Mouse (Mus musculus): ENCODE data around the gene Cux2. TPM values are rescaled to one million over a fixed set of nuclear protein-coding genes. Genes with fewer than 3 reads are reported as not detected.

The Cux2 gene
- total RNA-seq, 2 experiments from 2014 or later, result 0.22 to 0.25 TPM

DNA sequence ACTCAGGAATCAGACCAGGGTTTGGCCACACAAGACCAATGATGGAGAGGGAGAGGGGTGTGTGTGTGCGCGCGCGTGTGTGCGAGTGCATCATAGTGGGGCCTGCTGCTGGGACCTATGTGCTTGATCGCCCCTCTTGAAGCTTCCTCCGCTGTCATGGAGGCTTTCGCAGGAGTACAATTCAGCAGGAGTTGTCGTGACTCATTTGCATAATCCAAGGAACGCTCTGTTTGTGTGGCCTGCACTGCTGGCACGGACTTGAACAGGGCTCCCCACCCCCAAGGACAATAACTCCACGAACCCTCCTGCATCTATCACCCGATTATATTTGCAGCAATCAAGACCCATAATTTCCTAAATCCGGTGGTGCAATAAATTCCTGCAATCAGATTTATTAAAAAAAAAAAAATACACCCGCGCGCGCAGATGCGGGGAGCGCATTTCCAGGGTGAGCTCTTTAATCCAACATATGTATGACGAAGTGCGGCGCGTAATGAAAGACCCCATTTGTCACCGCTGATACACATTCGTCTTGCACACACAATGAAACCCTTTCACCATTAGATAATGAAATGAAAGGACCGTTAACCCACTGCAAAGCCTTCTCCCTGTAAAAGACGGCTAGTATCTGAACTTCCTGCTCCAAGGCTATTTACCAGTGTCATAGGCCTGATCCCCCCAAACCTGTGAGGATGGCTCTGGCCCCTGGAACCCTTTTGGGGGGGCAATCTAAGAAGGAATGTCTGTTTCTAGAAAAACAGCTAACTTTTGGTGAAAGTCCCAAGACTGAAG lies 124.0 kb downstream of the Cux2 start:
- no peak for ATAC-seq (ENCODE audit: poor library complexity, severe bottlenecking)

DNA sequence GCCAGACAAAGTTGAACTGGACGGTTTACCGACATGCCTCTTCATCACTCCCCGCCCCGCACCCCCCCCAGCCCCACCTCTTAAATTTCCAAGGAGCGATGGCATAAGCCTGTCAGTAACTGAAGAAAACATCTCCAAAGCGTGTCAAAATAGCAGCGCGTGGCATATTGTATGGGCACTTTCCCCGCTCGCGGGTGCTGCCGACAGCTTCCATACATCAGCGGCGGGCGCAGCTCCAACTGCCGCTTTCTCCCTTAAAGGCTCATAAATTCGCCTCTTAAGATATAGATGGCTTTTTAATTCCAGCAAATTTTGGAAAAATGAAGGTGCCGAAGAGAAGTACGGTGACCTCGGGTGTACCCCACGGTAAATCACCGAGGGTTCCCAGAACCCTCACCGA lies 124.6 kb downstream of the Cux2 start:
- ATAC-seq (ENCODE audit: poor library complexity, severe bottlenecking), result no peak

DNA sequence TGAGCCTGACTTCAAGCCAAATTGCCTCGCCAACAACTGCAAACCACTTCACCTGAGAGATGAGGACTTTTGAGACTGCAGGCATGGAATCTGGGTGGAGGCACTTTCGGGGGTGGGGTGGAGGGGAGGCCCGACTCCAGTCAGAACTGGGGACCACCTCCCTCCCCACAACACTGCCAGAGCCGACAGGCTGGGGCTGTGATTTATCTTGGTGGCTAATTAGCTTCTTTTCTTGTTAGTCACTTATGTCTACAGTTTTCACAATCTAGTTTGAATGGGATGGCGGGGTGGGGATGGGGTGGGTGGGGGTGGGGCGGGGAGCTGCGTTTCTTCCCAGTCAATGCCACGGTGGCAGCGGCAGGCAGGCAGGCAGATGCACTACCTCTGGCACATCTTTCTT lies 125.5 kb downstream of the Cux2 start:
- ATAC-seq (ENCODE audit: poor library complexity, severe bottlenecking), result no peak

DNA sequence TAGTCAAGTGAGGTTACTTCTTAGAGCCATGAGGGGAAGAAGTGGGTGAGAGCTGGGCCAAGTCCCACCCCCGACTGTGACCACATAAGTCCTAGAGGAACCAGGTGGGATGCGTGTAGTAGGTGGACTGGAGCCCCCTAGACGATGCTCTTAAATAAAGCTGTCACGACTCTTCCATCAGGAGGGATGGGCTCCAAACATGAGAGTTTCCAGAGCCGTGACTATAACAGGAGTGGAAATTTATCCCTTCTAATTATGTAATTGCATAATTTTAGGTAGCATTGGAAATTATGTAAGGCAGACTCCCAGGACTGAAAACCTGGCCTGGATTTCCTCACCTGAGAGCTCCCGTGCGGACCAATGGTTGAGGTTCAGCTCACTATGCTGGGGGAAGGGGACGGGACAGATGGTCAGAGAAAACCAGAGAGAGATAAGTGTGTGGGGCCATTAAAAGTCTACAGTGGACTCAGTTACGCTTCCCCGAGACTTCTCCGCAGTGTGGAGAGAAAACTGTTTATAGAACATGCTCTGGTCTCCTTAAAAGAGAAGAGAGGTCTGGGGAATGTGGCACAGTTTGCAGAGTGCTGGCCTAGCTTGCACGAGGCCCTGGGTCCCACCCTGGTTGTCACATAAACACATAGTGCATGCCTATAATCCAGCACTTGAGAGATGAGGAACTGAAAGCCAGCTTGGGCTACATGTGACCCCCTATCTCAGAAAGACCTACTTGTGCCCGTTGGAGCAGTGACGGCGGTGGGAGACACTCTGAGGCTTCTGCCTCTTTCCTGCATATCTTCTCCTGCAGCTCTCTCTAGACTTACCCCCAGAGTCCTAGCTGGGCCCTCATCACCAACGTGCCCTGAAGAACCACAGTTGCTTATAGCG lies 126.7 kb downstream of the Cux2 start:
- ATAC-seq (ENCODE audit: poor library complexity, severe bottlenecking), result no peak

DNA sequence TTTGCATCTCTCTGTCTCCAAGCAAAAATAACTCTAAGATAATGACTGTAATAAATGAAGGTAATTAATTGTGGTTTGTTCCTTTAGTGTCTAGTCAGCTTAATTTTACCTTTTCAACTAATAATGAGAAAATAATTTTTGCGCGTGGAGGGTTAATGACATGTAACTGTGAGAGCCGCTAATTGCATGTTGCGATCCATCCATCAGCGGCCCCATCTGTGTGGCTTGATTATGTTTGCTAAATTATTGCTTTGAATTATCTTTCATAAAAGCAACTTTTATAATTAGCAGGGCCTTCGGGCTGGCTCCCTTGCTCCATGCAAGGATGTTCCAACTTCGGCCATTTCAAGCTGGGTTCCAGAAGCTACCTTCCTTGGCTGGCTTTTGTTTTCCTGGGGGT lies 130.7 kb downstream of the Cux2 start:
- no peak for ATAC-seq (ENCODE audit: poor library complexity, severe bottlenecking)

DNA sequence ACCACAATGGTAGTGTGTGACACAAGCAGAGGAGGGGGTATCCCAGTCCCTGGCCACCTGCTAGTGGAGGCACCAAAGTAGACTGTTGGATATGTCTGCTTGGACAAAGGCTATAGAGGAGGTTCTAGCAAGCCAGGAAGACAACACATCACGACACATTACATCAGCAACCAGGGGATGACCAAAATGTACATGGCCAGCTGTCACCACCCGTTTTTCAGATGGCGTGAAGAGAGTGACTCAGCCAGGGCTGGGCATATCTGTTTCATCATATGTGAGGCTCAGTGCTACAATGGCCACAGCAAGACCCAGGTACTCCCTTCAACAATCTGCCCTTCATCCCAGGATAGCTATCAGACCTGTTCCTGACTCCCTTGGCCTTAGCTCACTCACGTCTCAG lies 133.1 kb downstream of the Cux2 start:
- no peak for ATAC-seq (ENCODE audit: poor library complexity, severe bottlenecking)

GRCm38 (mm10) chr5:121913999-121914398 lies 135.9 kb downstream of the Cux2 start:
- no peak for ATAC-seq (ENCODE audit: poor library complexity, severe bottlenecking)

DNA sequence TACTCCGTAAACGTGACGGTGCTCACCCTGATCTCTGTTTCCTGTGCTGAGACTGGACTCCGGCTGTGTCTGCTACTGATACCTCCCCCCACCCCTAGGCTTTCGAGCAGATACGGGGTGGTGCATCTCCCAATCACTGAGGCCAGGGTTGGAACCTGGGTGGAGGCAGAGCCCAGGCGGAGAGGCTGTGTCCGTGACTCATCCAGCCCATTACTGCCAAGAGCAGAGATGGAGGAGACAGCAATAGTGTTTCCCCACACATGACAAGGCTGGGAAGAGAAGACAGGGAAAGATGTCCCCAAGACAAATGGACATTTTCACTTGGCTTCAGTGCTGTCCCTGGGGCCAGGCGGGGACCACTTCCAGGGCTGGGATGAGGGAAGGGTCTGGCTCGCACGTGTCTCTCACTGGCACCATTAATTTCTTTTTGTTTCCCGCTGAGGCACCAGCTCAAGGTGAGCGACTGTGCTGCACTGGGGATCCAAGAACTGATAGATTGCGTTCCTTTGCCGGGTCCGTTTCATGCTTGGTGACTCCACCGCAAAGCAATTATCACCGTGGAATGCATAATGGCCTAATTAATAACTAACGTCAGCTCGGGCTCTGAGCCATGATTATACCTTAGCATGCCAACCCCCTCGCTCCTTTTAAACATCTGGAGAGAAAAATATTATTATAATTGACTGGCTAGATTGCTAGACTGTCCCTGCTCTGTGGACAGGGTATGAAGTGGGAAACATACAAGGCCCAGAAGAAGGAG lies 140.5 kb downstream of the Cux2 start:
- ATAC-seq (ENCODE audit: poor library complexity, severe bottlenecking), result no peak

- ATAC-seq (ENCODE audit: poor library complexity, severe bottlenecking), result no peak
Observed at GRCm38 (mm10) chr5:121905671-121906070, 144.2 kb downstream of the Cux2 start.

DNA sequence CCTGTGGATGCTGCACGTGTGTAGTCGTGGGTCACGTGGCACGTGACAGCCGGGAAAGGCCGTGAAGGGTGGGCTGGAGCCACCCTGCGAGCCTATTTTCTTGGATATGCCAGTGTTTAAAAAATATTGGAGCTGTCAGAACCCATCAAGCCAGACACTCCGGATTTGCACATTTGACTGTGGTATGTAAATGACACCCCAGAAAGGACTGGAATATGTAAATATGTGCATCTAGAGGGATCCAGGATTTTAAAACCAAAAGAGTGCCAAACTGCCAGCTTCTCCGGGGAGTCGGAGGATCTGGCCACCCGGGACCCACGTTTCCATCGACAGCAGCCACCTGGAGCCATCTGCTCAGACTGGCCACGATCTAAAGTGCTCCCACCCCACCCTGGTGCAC lies 145.1 kb downstream of the Cux2 start:
- no peak for ATAC-seq (ENCODE audit: poor library complexity, severe bottlenecking)

DNA sequence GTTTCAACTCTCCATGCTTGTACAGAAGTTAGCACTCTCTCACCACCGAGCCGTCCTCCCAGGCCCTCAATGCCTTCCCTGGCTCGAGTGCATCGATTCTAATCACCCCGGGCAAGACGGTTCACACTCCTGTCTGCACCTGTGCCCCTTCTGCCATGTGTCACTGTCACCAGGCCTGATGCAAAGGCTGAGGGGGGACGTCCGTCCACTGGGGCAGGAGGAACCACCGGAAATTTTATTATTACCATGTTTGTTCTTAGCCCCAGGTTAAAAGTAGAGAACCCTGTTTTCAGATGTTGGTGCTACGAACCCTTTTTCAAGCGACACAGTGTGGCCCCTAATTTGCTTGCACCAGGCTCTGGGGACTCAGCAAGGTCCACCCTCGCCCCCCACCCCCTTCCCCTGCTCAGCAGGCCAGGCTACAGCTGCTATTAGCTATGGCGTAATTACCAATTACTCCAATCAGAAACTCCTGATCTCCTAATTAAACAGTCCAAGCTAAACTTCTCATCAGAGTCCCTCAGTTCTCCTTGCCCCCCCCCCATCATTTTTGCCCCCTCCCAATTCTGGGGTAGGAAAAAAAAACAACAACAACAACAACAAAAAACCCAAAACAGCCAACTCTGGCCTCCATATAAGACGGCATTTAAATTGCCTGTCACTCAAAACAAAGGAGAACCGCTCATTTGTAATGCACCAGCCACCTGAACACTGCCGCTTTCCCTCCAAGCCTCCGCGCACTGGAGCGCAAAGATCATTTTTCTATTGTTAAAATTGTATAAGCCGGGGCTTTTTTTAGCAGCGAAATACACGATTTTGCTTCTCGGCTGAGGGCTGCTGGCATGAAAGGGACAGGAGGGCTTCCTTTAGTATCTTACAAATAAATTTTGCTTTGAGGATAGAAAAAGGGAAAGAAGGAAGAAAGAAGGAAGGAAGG lies 146.8 kb downstream of the Cux2 start:
- no peak for ATAC-seq (ENCODE audit: poor library complexity, severe bottlenecking)

GRCm38 (mm10) chr5:121895117-121895756 lies 154.7 kb downstream of the Cux2 start:
- no peak for ATAC-seq (ENCODE audit: poor library complexity, severe bottlenecking)

GRCm38 (mm10) chr5:121894647-121895046 lies 155.3 kb downstream of the Cux2 start:
- ATAC-seq (ENCODE audit: poor library complexity, severe bottlenecking), result no peak

DNA sequence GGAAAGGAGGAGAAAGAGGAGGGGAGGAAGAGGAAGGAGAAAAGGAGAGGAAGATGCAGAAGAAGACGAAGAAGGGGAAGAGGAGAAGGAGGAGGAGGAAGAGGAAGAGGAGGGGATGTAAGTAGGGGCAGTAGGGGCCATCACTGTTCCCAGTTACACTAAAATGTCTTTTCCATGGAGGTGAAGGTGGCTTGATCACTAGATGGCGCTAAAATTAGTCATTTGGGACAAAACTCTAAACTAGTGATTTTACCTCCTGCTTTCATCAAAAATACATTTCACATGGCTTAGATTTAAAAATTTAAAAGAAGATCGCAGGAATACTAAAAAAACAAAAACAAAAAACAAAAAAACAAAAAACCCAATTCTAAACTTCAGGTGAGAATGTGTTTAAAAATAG lies 156.3 kb downstream of the Cux2 start:
- no peak for ATAC-seq (ENCODE audit: poor library complexity, severe bottlenecking)

DNA sequence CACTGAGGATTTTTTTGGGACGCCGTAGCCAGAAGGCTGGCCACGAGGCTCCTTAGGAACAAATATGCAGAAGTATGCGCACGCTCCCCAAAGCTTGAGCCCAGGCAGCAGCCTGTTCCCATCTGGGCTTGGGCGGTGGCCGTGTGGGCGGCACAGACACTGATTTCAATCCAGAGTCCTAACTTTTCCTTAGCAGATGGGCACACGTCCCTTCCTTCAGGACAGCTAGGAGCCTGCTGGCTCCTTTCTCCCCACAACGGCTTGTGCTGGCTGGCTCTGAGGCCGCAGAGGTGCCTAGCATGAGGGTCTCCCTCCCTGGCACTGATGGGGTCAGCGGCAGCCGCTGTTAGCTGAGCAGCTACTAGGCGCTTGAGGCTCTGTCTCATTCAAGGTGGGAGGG lies 157.6 kb downstream of the Cux2 start:
- ATAC-seq (ENCODE audit: poor library complexity, severe bottlenecking), result no peak

DNA sequence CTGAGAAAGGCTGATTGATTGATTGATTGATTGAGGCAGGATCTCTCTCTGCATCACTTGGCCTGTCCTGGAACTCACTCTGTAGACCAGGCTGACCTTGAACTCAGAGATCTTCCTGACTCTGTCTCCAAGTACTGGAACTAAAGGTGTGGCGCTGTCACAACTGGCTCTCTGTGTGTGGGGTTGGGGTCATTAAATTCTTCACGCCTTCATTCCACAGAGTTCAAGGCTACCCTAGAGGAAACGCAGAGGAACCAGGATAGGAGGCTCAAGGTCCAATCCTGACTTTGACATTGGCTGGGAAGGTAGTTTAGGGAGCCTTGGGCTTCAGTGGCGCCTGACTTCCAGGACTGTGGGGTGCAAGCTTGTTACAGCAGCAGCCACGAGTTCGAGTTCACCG lies 159.0 kb downstream of the Cux2 start:
- no peak for ATAC-seq (ENCODE audit: poor library complexity, severe bottlenecking)

- ATAC-seq (ENCODE audit: poor library complexity, severe bottlenecking), result no peak
Observed at GRCm38 (mm10) chr5:121889819-121890362, 160.0 kb downstream of the Cux2 start.

GRCm38 (mm10) chr5:121889375-121889774 lies 160.5 kb downstream of the Cux2 start:
- no peak for ATAC-seq (ENCODE audit: poor library complexity, severe bottlenecking)

GRCm38 (mm10) chr5:121883356-121883755 lies 166.5 kb downstream of the Cux2 start:
- no peak for ATAC-seq (ENCODE audit: poor library complexity, severe bottlenecking)
